Comparison of ENCODE assay signal across 22 mouse cellular contexts in the genomic region with DNA sequence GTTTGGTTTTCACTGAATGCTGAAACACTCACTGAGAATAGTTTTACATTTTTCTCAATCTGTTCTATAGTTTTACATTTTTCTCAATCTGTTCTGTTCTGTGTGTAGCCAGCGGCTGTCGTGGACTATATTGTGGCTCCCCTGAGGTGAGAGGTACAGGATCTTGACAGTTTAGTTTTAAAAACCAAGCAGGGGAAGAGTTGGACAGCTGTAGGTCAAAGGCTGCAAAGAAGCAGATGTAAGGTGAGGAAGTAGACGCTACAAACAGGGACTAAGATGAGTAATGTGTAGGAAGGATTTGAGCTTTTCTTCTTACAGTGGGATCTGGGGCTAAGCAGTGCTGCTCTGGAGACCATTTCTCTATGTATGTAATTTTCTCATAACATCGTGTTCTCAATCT. TPM values are rescaled to one million over a fixed set of nuclear protein-coding genes. Genes with fewer than 3 reads are reported as not detected.
A peak's percentile ranks its signal among the peaks of the same experiment; 100 is the strongest.
DNase-seq lines count a peak whose midpoint lies in the region; ATAC-seq and TF ChIP-seq lines count a peak whose summit lies in the region.
"Had no signal": no experiment of that assay in that cellular context is flagged by ENCODE, and none has a peak within 500 bp of the region (broad histone marks: within the 10 kb centered on the region; RNA-seq: fewer than 3 reads in every experiment).

No protein-coding gene starts in this region.

- H3K4me2 ChIP-seq in forebrain, embryonic 14.5 days (ENCODE audit: low read length): no peak overlapping the region
- no peak overlapping the region for H3K4me2 ChIP-seq in lung, embryonic 14.5 days
- H3K4me2 ChIP-seq: heart, embryonic 11.5 days; heart, embryonic 15.5 days; hindbrain, embryonic 13.5 days had no signal

- DNase-seq in forebrain, embryonic 10.5 days (ENCODE audit: extremely low spot score, low spot score): no peak
- DNase-seq in forebrain, embryonic 14.5 days (ENCODE audit: low spot score): no peak
- DNase-seq in lung, embryonic 14.5 days: no peak
- DNase-seq in lung, adult 2 months: no peak
- peak; percentile 34 for DNase-seq in forelimb bud, embryonic 11.5 days (ENCODE audit: low read depth, low spot score)
- no peak for DNase-seq in layer of hippocampus, adult 2 months (ENCODE audit: low spot score in 2 of 2)
- DNase-seq in layer of hippocampus, adult 11-12 months (ENCODE audit: low spot score): no peak
- DNase-seq: adrenal gland, adult 2 months; adrenal gland, postnatal 25 days; cerebellum, adult 18-20 months; cerebellum, adult 9-11 months; cerebellum, postnatal 36 days; gastrocnemius, postnatal 36 days; heart, adult 18-20 months; heart, postnatal 14 days had no signal

- no peak overlapping the region for H3K9ac ChIP-seq in forebrain, embryonic 14.5 days (ENCODE audit: low read length)
- no peak overlapping the region for H3K9ac ChIP-seq in lung, embryonic 14.5 days
- H3K9ac ChIP-seq: heart, embryonic 15.5 days; hindbrain, embryonic 13.5 days had no signal

- no peak overlapping the region for H3K4me3 ChIP-seq in forebrain, embryonic 10.5 days
- no peak overlapping the region for H3K4me3 ChIP-seq in forebrain, embryonic 14.5 days (ENCODE audit: low read depth, low read length)
- no peak overlapping the region for H3K4me3 ChIP-seq in lung, embryonic 14.5 days (ENCODE audit: low read depth, low read length)
- no peak overlapping the region for H3K4me3 ChIP-seq in lung, adult 2 months (replicated peaks; ENCODE audit: extremely low read depth, low read depth, low read length)
- H3K4me3 ChIP-seq in layer of hippocampus, adult 2 months: no peak overlapping the region
- H3K4me3 ChIP-seq: embryonic facial prominence, embryonic 10.5 days; erythroblast, embryonic 14.5 days; heart, embryonic 15.5 days; hindbrain, embryonic 13.5 days had no signal

- no peak for TF ChIP-seq CTCF in lung, embryonic 14.5 days (IDR thresholded peaks at IDR 0.05; ENCODE audit: low read depth)
- no peak for TF ChIP-seq CTCF in lung, adult 2 months (IDR thresholded peaks at IDR 0.05; ENCODE audit: insufficient read depth, low read length)
- TF ChIP-seq CTCF in layer of hippocampus, adult 2 months (conservative IDR thresholded peaks at IDR 0.05): no peak

- H3K27ac ChIP-seq in forebrain, embryonic 10.5 days: 0 out of 2 replicates have a peak overlapping the region, but pooled peaks have one; percentile 20
- H3K27ac ChIP-seq in forebrain, embryonic 14.5 days (ENCODE audit: low read depth, low read length): no peak overlapping the region
- H3K27ac ChIP-seq in lung, embryonic 14.5 days (ENCODE audit: low read depth): no peak overlapping the region
- no peak overlapping the region for H3K27ac ChIP-seq in layer of hippocampus, adult 2 months
- H3K27ac ChIP-seq: hindbrain, embryonic 13.5 days; hindbrain, postnatal 0 days had no signal

- 80% methylated on average over 4 of the region's 4 CpGs for WGBS in forebrain, embryonic 10.5 days
- 76% methylated on average over 4 of the region's 4 CpGs for WGBS in forebrain, embryonic 14.5 days
- 30% methylated on average over 4 of the region's 4 CpGs for WGBS in lung, embryonic 14.5 days
- 65% methylated on average over 4 of the region's 4 CpGs for WGBS in lung, adult 2 months

- ATAC-seq in forebrain, embryonic 14.5 days: no peak
- ATAC-seq in lung, embryonic 14.5 days (ENCODE audit: insufficient read depth): peak; percentile 11; the same call in 1 of the 2 replicates
- ATAC-seq: hindbrain, postnatal 0 days had no signal

- no peaks in the 10 kb centered on the region for H3K36me3 ChIP-seq in forebrain, embryonic 10.5 days (replicated peaks)
- H3K36me3 ChIP-seq in forebrain, embryonic 14.5 days (ENCODE audit: control insufficient read depth, insufficient read depth, low read length): no peaks in the 10 kb centered on the region
- no peaks in the 10 kb centered on the region for H3K36me3 ChIP-seq in lung, embryonic 14.5 days (ENCODE audit: insufficient read depth)
- H3K36me3 ChIP-seq: embryonic facial prominence, embryonic 10.5 days; heart, embryonic 15.5 days; hindbrain, embryonic 13.5 days had no signal

- H3K27me3 ChIP-seq in forebrain, embryonic 10.5 days (ENCODE audit: poor library complexity, severe bottlenecking): no peaks in the 10 kb centered on the region
- H3K27me3 ChIP-seq in forebrain, embryonic 14.5 days (replicated peaks; ENCODE audit: control insufficient read depth, insufficient read depth, low read length): no peaks in the 10 kb centered on the region
- no peaks in the 10 kb centered on the region for H3K27me3 ChIP-seq in lung, embryonic 14.5 days (ENCODE audit: insufficient read depth, low read length)
- H3K27me3 ChIP-seq: CH12.LX; heart, embryonic 15.5 days; hindbrain, embryonic 13.5 days had no signal

- peaks cover 35% of the 10 kb centered on the region for H3K4me1 ChIP-seq in forebrain, embryonic 10.5 days
- H3K4me1 ChIP-seq in forebrain, embryonic 14.5 days (ENCODE audit: control insufficient read depth, insufficient read depth, low read length): peaks cover 5% of the 10 kb centered on the region; the same call in 1 of the 2 replicates
- H3K4me1 ChIP-seq in lung, embryonic 14.5 days (ENCODE audit: insufficient read depth): peaks cover 8% of the 10 kb centered on the region; the same call in 1 of the 2 replicates
- 0 out of 2 replicates have a peak, but pooled peaks cover 3% of the 10 kb centered on the region for H3K4me1 ChIP-seq in lung, adult 2 months (ENCODE audit: control insufficient read depth, insufficient read depth, low read length)

- no peaks in the 10 kb centered on the region for H3K9me3 ChIP-seq in forebrain, embryonic 10.5 days
- no peaks in the 10 kb centered on the region for H3K9me3 ChIP-seq in forebrain, embryonic 14.5 days (replicated peaks; ENCODE audit: control insufficient read depth, low read length)
- H3K9me3 ChIP-seq in lung, embryonic 14.5 days (ENCODE audit: low read depth, low read length): no peaks in the 10 kb centered on the region
- H3K9me3 ChIP-seq: embryonic facial prominence, embryonic 10.5 days; heart, embryonic 15.5 days; hindbrain, embryonic 13.5 days had no signal

- TF ChIP-seq POLR2A in lung, adult 2 months (IDR thresholded peaks at IDR 0.05; ENCODE audit: borderline replicate concordance, extremely low read depth, low read depth, low read length): no peak

RNA-seq across cellular contexts. Expression of a gene that starts 46.6 kb away (rescaled TPM):
- polyA plus RNA-seq in forebrain, embryonic 10.5 days (2016; fragmentation: Nextera tagmentation; extraction: Ambion mirVana): 50.3 and 51.2 TPM in 2 replicates
- polyA plus RNA-seq in forebrain, embryonic 14.5 days (2014; fragmentation: Nextera tagmentation; extraction: Ambion mirVana): 27.8 and 40.4 TPM in 2 replicates
- 119 and 131 TPM in 2 replicates for polyA plus RNA-seq in lung, embryonic 14.5 days (2014; fragmentation: Nextera tagmentation; extraction: Ambion mirVana)
- 19.7 and 29.8 TPM in 2 replicates for polyA plus RNA-seq in lung, adult 2 months (2012; rRNA removed)
- 10 to 100 TPM; 61.8 to 62.6 TPM for total RNA-seq in layer of hippocampus, adult 2 months (2021)
